Mouse (Mus musculus): ENCODE measurements around the gene Foxo1. TPM values are rescaled to one million over a fixed set of nuclear protein-coding genes. Genes with fewer than 3 reads are reported as not detected.
A peak's percentile ranks its signal among the peaks of the same experiment; 100 is the strongest.

The Foxo1 gene
- polyA plus RNA-seq, 1 experiment = 5.8 TPM

DNA sequence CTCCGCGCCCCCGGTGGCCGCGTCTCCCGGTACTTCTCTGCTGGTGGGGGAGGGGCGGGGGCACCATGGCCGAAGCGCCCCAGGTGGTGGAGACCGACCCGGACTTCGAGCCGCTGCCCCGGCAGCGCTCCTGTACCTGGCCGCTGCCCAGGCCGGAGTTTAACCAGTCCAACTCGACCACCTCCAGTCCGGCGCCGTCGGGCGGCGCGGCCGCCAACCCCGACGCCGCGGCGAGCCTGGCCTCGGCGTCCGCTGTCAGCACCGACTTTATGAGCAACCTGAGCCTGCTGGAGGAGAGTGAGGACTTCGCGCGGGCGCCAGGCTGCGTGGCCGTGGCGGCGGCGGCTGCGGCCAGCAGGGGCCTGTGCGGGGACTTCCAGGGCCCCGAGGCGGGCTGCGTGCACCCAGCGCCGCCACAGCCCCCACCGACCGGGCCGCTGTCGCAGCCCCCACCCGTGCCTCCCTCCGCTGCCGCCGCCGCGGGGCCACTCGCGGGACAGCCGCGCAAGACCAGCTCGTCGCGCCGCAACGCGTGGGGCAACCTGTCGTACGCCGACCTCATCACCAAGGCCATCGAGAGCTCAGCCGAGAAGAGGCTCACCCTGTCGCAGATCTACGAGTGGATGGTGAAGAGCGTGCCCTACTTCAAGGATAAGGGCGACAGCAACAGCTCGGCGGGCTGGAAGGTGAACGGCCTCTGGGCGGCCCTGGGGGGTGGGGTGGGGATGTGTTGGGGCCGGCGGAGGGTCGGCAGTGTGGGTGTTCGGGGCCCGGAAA is 789 bp downstream of the Foxo1 start:
- DNase-seq (ENCODE audit: low read depth) = peak; percentile 33

DNA sequence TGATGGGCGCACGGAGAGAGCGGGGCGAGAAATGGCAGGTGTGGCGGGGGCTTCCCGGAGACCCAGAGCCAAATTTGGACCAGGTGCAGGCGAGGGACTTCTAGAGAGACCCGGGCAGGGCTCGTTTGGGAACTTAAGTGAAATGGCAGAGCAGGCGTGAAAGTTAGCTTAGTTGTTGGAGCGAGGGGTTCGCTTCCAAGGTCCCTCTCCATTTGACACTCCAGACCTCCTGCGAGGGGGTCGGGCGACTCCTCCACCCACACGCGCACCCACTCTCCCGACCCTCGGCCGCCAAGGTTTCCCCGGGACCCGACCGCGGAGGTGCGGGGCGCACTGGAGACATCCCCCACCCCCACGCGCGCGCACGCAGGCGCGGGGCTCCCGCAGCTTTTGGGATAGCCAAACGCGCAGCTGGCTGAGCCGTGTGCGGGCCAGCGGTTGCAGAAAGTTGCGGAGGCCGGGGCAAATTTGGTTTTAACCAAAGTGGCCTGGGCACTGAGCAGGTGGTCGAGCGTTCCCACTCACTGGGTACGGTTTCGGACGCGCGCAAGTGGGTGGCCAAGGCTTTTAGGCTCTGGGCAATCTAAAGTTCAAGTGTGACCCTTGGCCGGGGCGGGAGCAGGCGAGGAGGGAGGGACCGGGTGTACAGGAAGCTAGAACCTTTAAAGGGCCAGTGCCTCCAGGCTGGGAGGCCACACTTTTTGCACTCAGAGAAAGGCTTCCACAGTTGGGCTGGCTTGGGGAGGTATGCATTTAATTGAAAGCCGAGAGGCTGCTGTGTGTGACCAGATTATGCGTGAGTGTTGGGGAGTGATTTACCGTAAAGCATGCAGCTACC is 1.6 kb downstream of the Foxo1 start:
- peak; percentile 31 for DNase-seq (ENCODE audit: low read depth)
- TF ChIP-seq CTCF (IDR thresholded peaks at IDR 0.05; ENCODE audit: borderline replicate concordance, extremely low read depth, insufficient read depth, insufficient read length) (no peak), POLR2A (IDR thresholded peaks at IDR 0.05; ENCODE audit: borderline replicate concordance, extremely low read depth, insufficient read depth, insufficient read length, poor library complexity, severe bottlenecking) (no peak)

More for the DNA sequence above, 789 bp downstream of the Foxo1 start:
- TF ChIP-seq CTCF (IDR thresholded peaks at IDR 0.05; ENCODE audit: borderline replicate concordance, extremely low read depth, insufficient read depth, insufficient read length) = no peak
- TF ChIP-seq POLR2A (IDR thresholded peaks at IDR 0.05; ENCODE audit: borderline replicate concordance, extremely low read depth, insufficient read depth, insufficient read length, poor library complexity, severe bottlenecking) = no peak

DNA sequence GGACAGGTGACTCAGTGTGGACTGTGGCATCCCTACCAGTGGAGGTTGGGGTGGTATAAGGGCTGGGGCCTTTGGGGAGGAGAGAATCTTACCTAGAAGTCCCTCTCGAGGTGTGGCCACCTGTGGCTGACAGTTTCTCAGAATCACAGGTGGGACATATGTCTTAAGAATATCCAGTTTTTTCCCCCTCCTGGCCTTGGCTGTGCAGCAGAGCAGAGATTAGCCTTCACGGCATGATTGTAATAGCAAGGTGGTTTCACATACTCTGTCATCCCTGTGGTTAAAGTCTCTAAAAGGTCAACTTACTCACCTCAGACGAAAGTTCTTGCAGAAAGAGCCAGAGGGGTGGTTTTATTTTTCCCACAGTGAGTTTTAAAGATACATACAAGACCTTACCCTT is 2.4 kb downstream of the Foxo1 start:
- TF ChIP-seq CTCF (IDR thresholded peaks at IDR 0.05; ENCODE audit: borderline replicate concordance, extremely low read depth, insufficient read depth, insufficient read length) (no peak), POLR2A (IDR thresholded peaks at IDR 0.05; ENCODE audit: borderline replicate concordance, extremely low read depth, insufficient read depth, insufficient read length, poor library complexity, severe bottlenecking) (no peak)
- DNase-seq (ENCODE audit: low read depth) = no peak

DNA sequence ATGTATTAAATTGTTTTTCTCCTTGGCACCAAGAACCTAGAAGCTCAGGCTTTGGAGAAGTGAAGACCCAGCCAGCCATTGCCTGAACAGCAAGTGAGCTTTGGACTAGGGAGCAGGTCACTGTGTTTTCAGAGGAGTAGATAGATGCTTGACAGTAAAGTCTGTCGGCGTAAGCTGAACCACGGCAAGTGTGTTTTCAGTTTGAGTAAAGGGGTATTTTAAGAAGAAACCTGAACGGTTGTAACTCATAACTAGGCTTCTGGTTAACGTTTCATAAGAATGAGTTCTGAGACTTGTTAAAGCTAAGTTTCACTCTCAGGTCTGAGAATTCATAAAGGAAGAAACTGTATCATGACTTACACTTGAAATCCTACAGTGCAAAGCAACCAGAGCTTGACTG is 3.2 kb downstream of the Foxo1 start:
- no peak for TF ChIP-seq CTCF (IDR thresholded peaks at IDR 0.05; ENCODE audit: borderline replicate concordance, extremely low read depth, insufficient read depth, insufficient read length)
- TF ChIP-seq POLR2A (IDR thresholded peaks at IDR 0.05; ENCODE audit: borderline replicate concordance, extremely low read depth, insufficient read depth, insufficient read length, poor library complexity, severe bottlenecking) = no peak
- DNase-seq (ENCODE audit: low read depth) = no peak

DNA sequence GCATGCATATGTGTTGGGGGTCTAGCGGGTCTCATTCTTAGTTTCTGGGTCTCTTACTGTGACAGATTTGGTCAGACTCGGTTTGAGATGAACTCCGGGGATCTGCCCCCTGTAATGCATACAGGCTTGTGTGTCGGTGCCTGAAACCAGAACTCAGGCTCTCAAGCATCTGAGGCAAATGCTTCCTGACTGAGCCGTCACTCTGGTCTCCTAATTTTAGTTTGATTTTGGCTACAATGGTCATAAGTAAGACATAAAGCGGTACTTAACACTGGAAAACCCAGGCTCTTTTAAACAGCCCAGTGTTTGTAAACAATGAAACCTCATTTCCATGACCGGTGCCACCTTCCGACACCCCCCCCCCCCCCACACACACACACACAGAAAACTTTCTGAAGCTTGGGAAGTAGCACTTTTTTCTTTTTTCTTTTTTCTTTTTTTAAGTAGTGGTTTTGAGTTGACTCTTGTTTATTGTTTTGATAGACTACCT is 4.3 kb downstream of the Foxo1 start:
- no peak for DNase-seq (ENCODE audit: low read depth)
- TF ChIP-seq CTCF (IDR thresholded peaks at IDR 0.05; ENCODE audit: borderline replicate concordance, extremely low read depth, insufficient read depth, insufficient read length) = no peak
- TF ChIP-seq POLR2A (IDR thresholded peaks at IDR 0.05; ENCODE audit: borderline replicate concordance, extremely low read depth, insufficient read depth, insufficient read length, poor library complexity, severe bottlenecking) = no peak

DNA sequence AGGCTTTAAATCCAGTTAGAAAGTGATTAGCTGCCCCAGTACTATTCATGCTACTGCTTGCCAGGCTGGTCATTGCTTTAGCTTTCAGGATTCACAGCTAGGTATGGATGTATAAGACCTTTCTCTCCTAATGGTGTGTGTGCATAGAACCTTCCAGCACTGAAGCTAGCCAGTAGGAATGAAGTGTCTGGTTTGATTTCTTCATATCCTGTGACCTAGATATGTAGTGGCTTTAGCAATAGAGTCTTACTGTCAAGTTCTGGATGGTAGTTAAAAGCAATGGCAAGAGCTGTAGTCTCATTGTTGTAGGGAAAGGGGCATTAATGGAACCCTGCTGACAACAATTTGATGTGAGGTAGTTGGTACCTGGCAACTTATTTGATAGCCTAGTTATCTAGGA is 6.3 kb downstream of the Foxo1 start:
- no peak for DNase-seq (ENCODE audit: low read depth)
- TF ChIP-seq POLR2A (IDR thresholded peaks at IDR 0.05; ENCODE audit: borderline replicate concordance, extremely low read depth, insufficient read depth, insufficient read length, poor library complexity, severe bottlenecking) (no peak), CTCF (IDR thresholded peaks at IDR 0.05; ENCODE audit: borderline replicate concordance, extremely low read depth, insufficient read depth, insufficient read length) (no peak)

DNA sequence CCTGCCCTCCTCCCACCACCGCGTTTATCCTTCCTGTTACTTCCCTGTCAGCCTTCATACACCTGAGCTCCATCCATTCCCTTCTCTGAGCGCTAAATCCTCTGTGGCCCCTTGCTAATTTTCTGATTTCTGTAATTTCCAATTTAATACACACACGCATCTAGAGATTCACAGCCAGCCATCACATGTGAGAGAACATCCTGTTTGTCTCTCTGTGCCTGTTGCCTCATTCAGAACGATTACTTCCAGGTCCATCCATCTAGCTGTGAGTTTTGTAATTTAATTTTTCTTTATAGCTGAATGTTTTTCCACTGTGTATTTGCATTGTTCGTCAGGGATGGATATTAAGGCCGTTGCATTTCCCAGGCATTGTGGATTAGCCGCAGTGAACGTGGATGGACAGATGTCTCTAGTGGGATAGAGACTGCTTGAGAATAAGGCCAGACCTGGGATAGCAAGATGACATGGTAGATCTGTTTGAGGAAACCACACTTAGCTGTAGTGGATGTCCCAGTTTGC is 7.0 kb downstream of the Foxo1 start:
- TF ChIP-seq CTCF (IDR thresholded peaks at IDR 0.05; ENCODE audit: borderline replicate concordance, extremely low read depth, insufficient read depth, insufficient read length) = no peak
- TF ChIP-seq POLR2A (IDR thresholded peaks at IDR 0.05; ENCODE audit: borderline replicate concordance, extremely low read depth, insufficient read depth, insufficient read length, poor library complexity, severe bottlenecking) = no peak
- no peak for DNase-seq (ENCODE audit: low read depth)

DNA sequence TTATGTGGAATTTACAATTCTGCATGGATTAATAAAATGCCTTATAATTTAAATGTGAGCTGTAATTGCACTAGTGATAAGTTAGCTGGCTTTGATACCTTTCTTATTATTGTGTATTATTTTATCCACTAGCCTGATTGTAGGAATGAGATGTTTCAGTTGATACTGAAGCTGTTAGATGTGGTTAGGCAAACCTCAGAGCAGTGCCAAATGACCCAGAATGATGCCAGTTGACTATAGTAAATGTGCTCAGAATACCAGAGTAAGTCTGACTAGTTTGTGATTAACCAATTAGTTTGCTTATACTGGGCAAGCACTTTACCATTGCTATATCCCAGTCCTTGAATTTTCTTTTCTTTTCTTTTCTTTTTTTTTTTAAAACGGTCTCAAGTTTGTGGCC is 12.5 kb downstream of the Foxo1 start:
- DNase-seq (ENCODE audit: low read depth) = no peak
- TF ChIP-seq POLR2A (IDR thresholded peaks at IDR 0.05; ENCODE audit: borderline replicate concordance, extremely low read depth, insufficient read depth, insufficient read length, poor library complexity, severe bottlenecking) = no peak
- no peak for TF ChIP-seq CTCF (IDR thresholded peaks at IDR 0.05; ENCODE audit: borderline replicate concordance, extremely low read depth, insufficient read depth, insufficient read length)

DNA sequence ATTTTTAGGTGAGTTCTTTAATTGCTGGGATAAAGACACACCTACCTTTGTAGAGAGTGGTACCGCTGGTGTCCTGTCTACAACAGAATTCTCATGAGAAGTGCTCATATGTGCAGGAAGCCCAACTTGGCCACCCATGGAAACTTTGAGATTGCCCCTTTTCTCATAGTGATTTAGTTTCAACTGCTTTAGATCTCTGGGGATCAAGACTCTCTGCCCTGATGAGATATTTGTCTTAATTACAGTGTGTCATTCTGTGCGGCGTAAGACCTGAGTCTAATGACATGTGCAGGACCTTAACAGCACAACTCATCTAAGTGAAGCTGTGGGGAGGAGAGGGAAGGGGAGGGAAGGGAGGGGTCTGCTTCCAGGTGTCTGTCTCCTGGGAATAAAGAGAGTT is 13.7 kb downstream of the Foxo1 start:
- TF ChIP-seq POLR2A (IDR thresholded peaks at IDR 0.05; ENCODE audit: borderline replicate concordance, extremely low read depth, insufficient read depth, insufficient read length, poor library complexity, severe bottlenecking) = no peak
- no peak for TF ChIP-seq CTCF (IDR thresholded peaks at IDR 0.05; ENCODE audit: borderline replicate concordance, extremely low read depth, insufficient read depth, insufficient read length)
- no peak for DNase-seq (ENCODE audit: low read depth)

DNA sequence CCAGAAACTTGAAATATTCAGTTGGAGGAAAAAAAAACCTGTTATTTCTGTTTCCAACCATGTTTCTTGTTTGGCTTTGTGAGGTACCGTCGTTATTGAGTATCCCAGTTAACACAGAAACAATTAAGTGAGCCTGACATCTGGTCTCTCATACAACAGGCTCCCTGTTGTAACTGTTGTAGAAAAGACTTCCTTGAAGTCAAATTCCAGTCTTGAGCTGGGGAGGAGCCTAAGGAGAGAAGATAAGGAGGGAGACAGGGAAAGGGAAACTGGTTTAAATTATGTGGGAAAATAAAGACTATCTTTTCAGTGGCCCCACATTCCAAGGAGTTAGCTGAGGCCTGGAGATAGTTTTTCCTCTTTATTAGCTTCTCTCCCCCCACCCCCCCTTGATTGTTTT is 14.2 kb downstream of the Foxo1 start:
- no peak for TF ChIP-seq POLR2A (IDR thresholded peaks at IDR 0.05; ENCODE audit: borderline replicate concordance, extremely low read depth, insufficient read depth, insufficient read length, poor library complexity, severe bottlenecking)
- no peak for TF ChIP-seq CTCF (IDR thresholded peaks at IDR 0.05; ENCODE audit: borderline replicate concordance, extremely low read depth, insufficient read depth, insufficient read length)
- DNase-seq (ENCODE audit: low read depth) = no peak

DNA sequence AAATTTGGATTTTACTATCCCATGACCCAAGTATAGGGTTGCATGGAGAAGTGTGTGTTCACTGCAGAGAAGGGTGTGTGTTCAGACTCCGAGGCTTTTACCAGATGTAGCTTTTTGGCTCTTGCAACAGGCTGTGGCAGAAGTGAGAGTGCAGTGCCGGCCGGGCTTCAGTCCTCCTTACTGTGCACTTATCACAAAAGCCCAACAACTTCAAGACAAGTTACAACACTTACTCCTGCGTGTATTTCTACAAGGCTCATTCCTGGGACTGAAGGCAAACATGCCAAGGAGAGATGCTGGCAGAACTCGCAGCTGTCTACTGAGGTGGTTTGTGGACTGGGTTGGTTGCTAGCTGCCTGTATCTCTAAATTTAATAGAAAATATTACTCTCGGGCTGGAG is 15.4 kb downstream of the Foxo1 start:
- no peak for DNase-seq (ENCODE audit: low read depth)
- no peak for TF ChIP-seq CTCF (IDR thresholded peaks at IDR 0.05; ENCODE audit: borderline replicate concordance, extremely low read depth, insufficient read depth, insufficient read length)
- no peak for TF ChIP-seq POLR2A (IDR thresholded peaks at IDR 0.05; ENCODE audit: borderline replicate concordance, extremely low read depth, insufficient read depth, insufficient read length, poor library complexity, severe bottlenecking)

Measured in brain, embryonic 14.5 days (tissue).